Mouse (Mus musculus) liver, embryonic 14.5 days (tissue): Measurements from ENCODE around the gene Iqsec1.

Experiments
- CTCF ChIP-seq: IDR thresholded peaks from 2 replicates; pipeline ENCODE4 v1.5.1; 2016; ENCODE audit warnings: antibody characterized with exemption, low read depth, control low read depth
- EP300 ChIP-seq: IDR thresholded peaks from 2 replicates; pipeline ENCODE4 v1.6.1; 2016; ENCODE audit warnings: antibody characterized with exemption, low read depth

GRCm38 (mm10) chr6:90737376-90737775, 251.1 kb downstream of the Iqsec1 start:
- TF ChIP-seq CTCF, result peak; percentile 100
- no peak for TF ChIP-seq EP300
